Mouse (Mus musculus) lung, adult 2 months (tissue): Measurements from ENCODE around the gene Snd1. TPM values are rescaled to one million over a fixed set of nuclear protein-coding genes. Genes with fewer than 3 reads are reported as not detected.

Source experiments
- DNase-seq: peaks from one replicate; pipeline ENCODE4 v3.0.0; 2022
- H3K4me1 ChIP-seq: fragments of 200-500 bp; 2 replicates; pipeline ENCODE4 v1.6.1; 2011; ENCODE audit warnings: low read length; ENCODE audit not compliant: control insufficient read depth, insufficient read depth
- H3K4me3 ChIP-seq: fragments of 200-500 bp; replicated peaks from 2 replicates; pipeline ENCODE3; 2011; ENCODE audit warnings: low read depth, mild to moderate bottlenecking, control low read depth, low read length; ENCODE audit errors: extremely low read depth
- CTCF ChIP-seq: fragments of 200-500 bp; IDR thresholded peaks from 2 replicates; pipeline ENCODE4 v1.5.1; 2011; ENCODE audit warnings: mild to moderate bottlenecking, low read length, control low read depth; ENCODE audit not compliant: insufficient read depth
- POLR2A ChIP-seq: fragments of 200-500 bp; IDR thresholded peaks from 2 replicates; pipeline ENCODE4 v1.6.1; 2011; ENCODE audit warnings: low read depth, mild to moderate bottlenecking, control low read depth, low read length, borderline replicate concordance; ENCODE audit errors: extremely low read depth
- WGBS: fragments of 180-500 bp; shearing (Covaris S2); methylation state at CpG from one replicate; pipeline ENCODE4 v1.1.7; 2018; 5-methylcytosine and 5-hydroxymethylcytosine counted together
- polyA plus RNA-seq: library from polyadenylated mRNA; depleted of rRNA; stranded (reverse); fragments of >200 nt; gene quantifications from 2 replicates; pipeline ENCODE4 v1.2.3, GENCODE M21; 2012

Snd1 gene
- polyA plus RNA-seq, 1 experiment, result 88.3 TPM

DNA sequence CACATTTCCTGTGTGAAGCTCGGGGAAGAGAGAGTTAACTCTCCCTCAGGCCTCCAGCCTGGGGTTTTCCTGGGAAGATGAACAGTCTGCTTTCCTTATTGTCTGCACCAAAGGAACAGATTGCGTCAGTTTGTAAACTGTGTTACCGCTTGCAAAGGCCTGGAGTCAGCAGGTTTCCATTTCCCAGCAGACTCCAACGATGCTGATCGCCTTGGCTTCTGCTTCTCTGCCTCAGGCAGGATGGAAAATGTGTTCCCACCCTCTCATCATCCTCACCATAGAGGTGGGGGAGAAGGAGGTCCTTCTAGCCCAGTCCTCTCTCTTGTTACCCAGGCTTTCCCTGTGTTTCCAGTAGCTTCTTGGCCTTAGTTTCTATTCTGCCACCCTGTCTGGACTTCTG is 389.7 kb downstream of the Snd1 start:
- DNase-seq, result no peak
- TF ChIP-seq POLR2A (no peak), CTCF (no peak)
- WGBS, result 22% methylated on average over 5 of the region's 5 CpGs

DNA sequence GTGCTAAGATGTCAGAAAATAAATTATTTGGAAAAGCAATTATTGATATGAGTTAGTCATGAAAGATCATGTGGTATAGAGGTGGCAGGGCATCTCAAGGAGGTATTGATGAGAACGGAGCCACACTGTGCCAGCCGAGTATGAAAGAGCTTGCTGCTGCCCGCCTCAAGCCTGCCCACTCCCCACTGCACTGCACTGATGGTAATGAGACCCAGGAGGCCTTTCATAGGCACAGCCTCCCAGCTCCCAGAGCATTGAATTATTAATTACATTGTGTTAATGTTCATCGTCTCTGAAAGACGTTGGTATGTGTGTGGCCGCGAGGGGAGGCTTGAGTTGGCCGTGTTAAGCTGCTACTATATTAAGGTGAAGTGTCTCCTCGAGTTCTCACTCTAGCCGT is 390.2 kb downstream of the Snd1 start:
- Histone ChIP-seq H3K4me1 (0 out of 2 replicates have a peak, but pooled peaks cover 6% of the 10 kb centered on the region), H3K4me3 (no peak overlapping the region)
- DNase-seq, result no peak
- WGBS, result 85% methylated on average over 10 of the region's 10 CpGs
- TF ChIP-seq CTCF, result no peak
- TF ChIP-seq POLR2A, result no peak

More for the DNA sequence above, 389.7 kb downstream of the Snd1 start:
- Histone ChIP-seq H3K4me1 (0 out of 2 replicates have a peak, but pooled peaks cover 6% of the 10 kb centered on the region), H3K4me3 (no peak overlapping the region)

DNA sequence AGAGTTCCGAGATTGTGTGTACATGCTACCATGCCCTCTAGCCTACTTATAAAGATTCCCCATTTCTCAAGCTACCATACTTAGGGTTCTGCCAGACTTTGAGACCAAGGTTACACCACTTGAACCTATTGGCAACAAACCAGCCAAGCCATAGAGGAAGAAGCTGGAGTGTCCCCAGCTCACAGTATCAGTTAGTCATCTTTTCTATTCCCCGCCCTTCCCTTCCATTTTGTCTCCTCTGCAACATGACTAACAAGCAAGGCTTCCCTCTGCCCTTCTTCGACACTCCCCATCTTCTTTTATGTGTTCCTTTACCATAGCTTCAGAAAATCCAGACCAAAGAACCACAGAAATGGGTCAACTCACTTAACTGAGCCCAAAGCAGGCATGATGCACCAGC is 391.3 kb downstream of the Snd1 start:
- no peak for DNase-seq
- H3K4me3 ChIP-seq, result no peak overlapping the region
- WGBS, result 89% methylated on average over 3 of the region's 3 CpGs
- no peak for TF ChIP-seq POLR2A
- TF ChIP-seq CTCF, result no peak
- H3K4me1 ChIP-seq, result 0 out of 2 replicates have a peak, but pooled peaks cover 6% of the 10 kb centered on the region

DNA sequence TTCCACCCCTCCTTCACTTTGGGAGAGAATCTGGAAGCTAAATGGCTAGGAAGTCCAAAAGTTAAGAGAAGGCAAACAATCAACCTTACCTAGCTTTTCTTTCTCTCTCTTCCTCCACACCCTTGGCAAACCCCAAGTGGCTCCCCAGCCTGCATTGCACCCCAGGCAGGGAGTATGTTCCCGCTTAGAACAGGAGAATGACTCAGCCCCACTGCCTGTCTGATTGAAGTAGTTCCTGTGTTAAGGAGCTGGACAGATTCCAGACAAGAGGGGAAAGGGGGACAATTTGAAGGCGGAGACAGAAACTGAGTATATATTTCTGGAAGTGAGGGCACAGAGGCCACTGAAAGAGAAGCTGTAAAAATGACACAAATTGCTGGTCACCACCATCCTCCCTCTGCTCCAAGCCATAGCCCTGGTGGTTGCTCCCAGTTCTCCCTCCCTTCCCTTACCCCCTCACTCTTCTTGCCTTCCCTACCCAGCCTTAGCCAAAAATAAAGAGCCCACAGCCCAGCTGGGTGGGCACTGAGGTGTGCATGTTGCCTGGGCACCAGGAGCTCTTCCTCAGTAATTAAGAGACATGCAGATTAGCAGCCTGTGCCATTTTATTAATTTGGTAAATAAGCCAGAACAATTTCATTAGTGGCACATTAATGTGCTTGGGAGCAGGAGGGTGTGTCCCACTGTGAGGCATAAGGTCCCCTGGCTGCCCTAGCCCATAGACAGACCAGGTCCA is 392.7 kb downstream of the Snd1 start:
- H3K4me3 ChIP-seq, result no peak overlapping the region
- 24% methylated on average over 2 of the region's 2 CpGs for WGBS
- TF ChIP-seq POLR2A, result no peak
- TF ChIP-seq CTCF, result no peak
- no peak for DNase-seq
- 0 out of 2 replicates have a peak, but pooled peaks cover 6% of the 10 kb centered on the region for H3K4me1 ChIP-seq

DNA sequence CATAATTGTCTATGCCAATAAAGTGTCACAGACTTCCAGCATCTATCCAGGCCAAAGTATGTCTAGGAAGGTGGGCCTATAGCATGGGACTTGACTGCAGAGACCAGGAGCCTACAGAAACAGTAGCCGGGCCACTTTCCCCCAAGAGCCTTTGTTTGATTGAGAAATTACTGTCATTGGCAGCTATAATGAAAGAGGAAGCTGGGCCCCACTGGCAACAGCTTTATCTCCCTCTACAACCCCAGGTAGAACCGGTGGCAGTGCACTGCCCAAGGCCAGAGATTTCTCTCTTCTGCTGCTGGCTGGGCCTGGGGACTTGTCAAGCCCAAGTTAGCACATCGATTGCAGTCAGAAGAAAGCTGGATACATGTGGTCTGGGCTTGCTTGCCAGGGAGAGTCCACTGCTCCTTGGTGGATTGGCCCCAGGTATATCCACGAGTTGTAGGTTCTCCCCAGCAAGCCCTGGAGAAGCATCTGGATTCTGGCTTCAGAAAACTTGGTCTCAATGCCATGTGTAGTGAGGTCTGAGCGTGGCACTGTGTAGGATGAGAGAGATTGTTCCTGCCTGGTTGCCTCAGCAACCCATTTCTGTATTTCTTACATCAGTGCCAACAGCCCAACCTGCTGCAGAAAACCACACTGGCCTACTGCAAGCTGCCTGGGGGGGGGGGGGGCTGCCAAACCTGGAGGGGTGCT is 396.9 kb downstream of the Snd1 start:
- DNase-seq, result no peak
- 0 out of 2 replicates have a peak, but pooled peaks cover 6% of the 10 kb centered on the region for H3K4me1 ChIP-seq
- no peak for TF ChIP-seq POLR2A
- TF ChIP-seq CTCF, result no peak
- WGBS, result 61% methylated on average over 5 of the region's 5 CpGs
- no peak overlapping the region for H3K4me3 ChIP-seq

DNA sequence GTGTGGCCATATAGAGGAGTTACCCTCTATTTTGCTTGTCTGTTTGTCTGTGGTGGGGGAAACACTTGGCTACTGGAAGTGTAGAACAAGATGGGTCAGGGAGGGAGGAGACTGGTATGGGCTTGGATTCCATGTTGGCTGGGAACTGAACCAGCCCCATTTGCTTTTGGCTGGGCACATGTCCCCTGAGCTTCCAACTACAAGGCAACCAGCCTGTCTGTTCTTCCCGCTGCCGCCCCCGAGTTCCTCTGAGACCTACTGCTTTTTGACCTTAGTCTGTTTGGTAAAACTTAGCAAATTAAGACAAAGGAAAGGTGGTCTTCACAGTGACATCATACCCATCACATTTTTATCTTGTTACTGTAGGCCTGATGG is 397.5 kb downstream of the Snd1 start:
- Histone ChIP-seq H3K4me3 (no peak overlapping the region), H3K4me1 (0 out of 2 replicates have a peak, but pooled peaks cover 5% of the 10 kb centered on the region)
- TF ChIP-seq POLR2A (no peak), CTCF (no peak)
- WGBS, result 95% methylated on average over 3 of the region's 3 CpGs
- no peak for DNase-seq

DNA sequence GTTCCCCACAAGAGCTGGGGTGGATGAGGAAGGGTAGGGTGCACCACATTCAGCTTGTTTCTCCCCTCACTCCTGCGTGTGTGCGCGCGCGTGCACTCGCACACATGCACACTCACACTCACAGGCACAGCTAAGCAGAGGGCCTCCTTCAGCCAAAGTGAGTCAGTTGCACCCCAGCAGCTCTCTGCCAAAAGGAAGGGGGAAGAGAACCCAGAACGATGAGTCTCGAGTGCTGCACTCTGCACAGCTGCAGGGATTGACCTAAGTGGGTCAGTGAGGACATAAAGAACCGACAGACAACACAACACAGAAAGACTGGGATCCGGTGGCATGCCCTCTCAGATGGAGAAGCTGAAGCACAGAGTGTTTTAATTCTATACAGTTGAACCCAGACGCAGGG is 399.1 kb downstream of the Snd1 start:
- DNase-seq, result no peak
- TF ChIP-seq CTCF (no peak), POLR2A (no peak)
- Histone ChIP-seq H3K4me3 (no peak overlapping the region), H3K4me1 (no peaks in the 10 kb centered on the region)
- WGBS, result 73% methylated on average over 11 of the region's 11 CpGs

DNA sequence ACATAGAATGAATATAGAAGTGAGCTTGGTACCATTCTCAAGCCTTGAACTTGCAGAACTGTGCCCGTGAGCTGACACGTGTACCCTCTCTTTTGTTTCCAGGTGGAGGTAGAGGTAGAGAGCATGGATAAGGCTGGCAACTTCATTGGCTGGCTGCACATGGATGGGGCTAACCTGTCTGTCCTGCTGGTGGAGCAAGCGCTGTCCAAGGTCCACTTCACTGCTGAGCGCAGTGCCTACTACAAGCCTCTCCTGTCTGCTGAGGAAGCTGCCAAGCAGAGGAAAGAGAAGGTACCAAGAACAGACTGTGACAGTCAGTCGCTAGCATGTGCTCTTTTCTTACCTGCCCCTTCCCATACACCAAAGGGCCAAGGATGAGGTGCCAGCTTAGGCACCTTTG is 399.8 kb downstream of the Snd1 start:
- H3K4me1 ChIP-seq, result no peaks in the 10 kb centered on the region
- 92% methylated on average over 5 of the region's 5 CpGs for WGBS
- TF ChIP-seq POLR2A (no peak), CTCF (no peak)
- H3K4me3 ChIP-seq, result no peak overlapping the region
- no peak for DNase-seq

DNA sequence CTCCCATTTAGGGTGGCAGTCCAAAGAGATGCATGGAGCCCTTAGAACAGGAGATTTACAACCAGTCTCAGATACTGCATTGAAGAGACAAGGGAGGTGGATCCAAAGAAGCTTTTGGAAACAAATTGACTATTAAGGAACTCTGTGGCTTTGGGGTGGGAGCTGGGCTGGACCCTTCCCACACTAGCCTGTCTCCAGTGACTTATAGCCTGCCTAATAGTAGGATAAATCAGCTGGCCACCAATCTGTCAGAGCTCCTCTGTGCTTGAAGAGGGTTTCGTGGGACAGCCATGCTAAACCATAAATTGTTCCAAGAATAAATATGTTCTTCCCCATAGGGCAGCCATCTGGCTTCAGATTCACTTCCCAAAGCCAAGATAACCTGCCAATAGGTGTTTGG is 400.4 kb downstream of the Snd1 start:
- Histone ChIP-seq H3K4me3 (no peak overlapping the region), H3K4me1 (no peaks in the 10 kb centered on the region)
- no peak for DNase-seq
- TF ChIP-seq POLR2A (no peak), CTCF (no peak)
- WGBS, result 90% methylated on average over 1 of the region's 1 CpGs

DNA sequence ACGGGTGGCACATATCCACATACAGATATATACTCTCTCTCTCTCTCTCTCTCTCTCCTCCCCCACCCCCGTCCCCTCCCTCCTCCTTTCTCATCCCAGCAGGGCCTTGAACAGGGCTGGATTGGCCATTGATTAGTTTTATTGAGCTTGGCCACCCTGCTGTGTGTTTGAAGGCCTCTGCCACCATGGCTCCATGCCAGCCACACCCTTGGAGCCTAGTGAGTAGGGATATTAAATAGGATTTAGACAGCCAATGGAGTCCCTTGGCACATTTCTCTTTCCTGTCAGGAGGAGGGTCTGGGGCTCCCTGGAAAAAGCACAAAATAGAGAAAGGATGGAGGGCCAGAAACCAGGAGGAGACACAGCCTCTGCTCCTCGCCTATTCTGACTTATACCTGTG is 401.6 kb downstream of the Snd1 start:
- DNase-seq, result no peak
- TF ChIP-seq POLR2A (no peak), CTCF (no peak)
- Histone ChIP-seq H3K4me3 (no peak overlapping the region), H3K4me1 (no peaks in the 10 kb centered on the region)
- WGBS, result 86% methylated on average over 3 of the region's 3 CpGs
